Mouse (Mus musculus) embryonic fibroblast, embryonic 13.5 days (primary cell): ENCODE measurements at regions not wholly inside any gene's neighbourhood (a gene's known extent, or its start where the extent isn't known, plus 50 kb on each side); places are given as distances from the start of the nearest gene placed in this dataset.

ENCODE experiments used
- CTCF ChIP-seq: IDR thresholded peaks from 2 replicates; pipeline ENCODE4 v1.5.1; 2011; ENCODE audit warnings: mild to moderate bottlenecking, control low read depth, low read length, moderate library complexity, borderline replicate concordance; ENCODE audit not compliant: insufficient read depth
- POLR2A ChIP-seq: IDR thresholded peaks from 2 replicates; pipeline ENCODE4 v1.6.1; 2011; ENCODE audit warnings: low read depth, mild to moderate bottlenecking, control low read depth, low read length, moderate library complexity

DNA sequence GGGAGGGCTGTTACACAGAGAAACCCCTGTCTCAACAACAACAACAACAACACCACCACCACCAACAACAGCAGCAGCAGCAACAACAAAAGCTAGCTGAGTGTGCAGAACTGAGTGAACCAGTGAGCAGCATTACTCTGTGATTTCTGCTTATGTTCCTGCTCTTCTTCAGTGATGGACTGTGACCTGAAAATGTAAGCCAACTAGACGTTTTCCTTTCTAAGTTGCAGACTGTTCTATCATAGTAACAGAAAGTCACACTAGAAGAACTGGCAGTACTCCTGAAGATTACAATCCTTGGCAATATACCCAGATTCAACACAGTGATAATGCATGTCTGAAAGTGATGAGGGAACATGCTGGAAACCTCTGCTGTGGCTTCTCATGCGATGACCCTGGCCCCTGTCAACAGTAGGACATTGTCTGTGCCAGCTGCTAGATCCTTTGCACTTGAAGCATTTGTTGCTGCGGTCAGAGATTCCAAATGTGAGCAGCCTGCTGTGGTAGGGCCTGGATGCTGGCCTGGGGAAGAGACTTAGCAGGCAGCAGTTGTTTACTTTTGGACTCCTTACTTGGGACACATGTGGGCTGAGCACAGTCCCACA lies 115.6 kb upstream of the Tex13c2 start:
- no peak for TF ChIP-seq CTCF
- no peak for TF ChIP-seq POLR2A
